Mouse (Mus musculus) MEL (cell line): ENCODE data around the gene Grm1. TPM values are rescaled to one million over a fixed set of nuclear protein-coding genes. Genes with fewer than 3 reads are reported as not detected.

ENCODE experiments used
- DNase-seq: peaks from one replicate; pipeline ENCODE4 v3.0.0; 2011; ENCODE audit warnings: low read depth, low spot score
- H3K27ac ChIP-seq: 2 replicates; pipeline ENCODE4 v1.5.1; 2012; ENCODE audit warnings: low read depth, mild to moderate bottlenecking, control low read depth, low read length, moderate library complexity; ENCODE audit not compliant: control insufficient read depth
- H3K27me3 ChIP-seq, 2 experiments: fragments of 150-350 bp in 1 of 2; sonication (generic) in 1 of 2; 2 replicates each; pipeline ENCODE4 v1.6.1; 2012; ENCODE audit warnings: low read length in 2 of 2, mild to moderate bottlenecking in 2 of 2, improper control_type of control experiment in 1 of 2, moderate library complexity in 1 of 2; ENCODE audit not compliant: insufficient read depth in 2 of 2, control insufficient read depth in 1 of 2
- H3K36me3 ChIP-seq, 2 experiments: 2 replicates each; pipeline ENCODE4 v1.6.1; 2012 to 2014; ENCODE audit warnings: low read length in 2 of 2, improper control_type of control experiment in 1 of 2, inconsistent platforms in 1 of 2, mild to moderate bottlenecking in 1 of 2; ENCODE audit not compliant: insufficient read depth in 2 of 2, control insufficient read depth in 1 of 2
- H3K4me1 ChIP-seq, 2 experiments: fragments of 150-350 bp in 1 of 2; sonication (generic) in 1 of 2; 2 replicates each; pipeline ENCODE4 v1.6.1; 2012; ENCODE audit warnings: low read length in 2 of 2, improper control_type of control experiment in 1 of 2, mild to moderate bottlenecking in 1 of 2; ENCODE audit not compliant: insufficient read depth in 2 of 2, control insufficient read depth in 1 of 2
- H3K4me3 ChIP-seq, 2 experiments: fragments of 150-350 bp in 1 of 2; sonication (generic) in 1 of 2; 2 replicates each; pipeline ENCODE4 v1.5.1; 2012; ENCODE audit warnings: low read depth in 2 of 2, low read length in 2 of 2, mild to moderate bottlenecking in 2 of 2, moderate library complexity in 2 of 2, control low read depth in 1 of 2, improper control_type of control experiment in 1 of 2; ENCODE audit not compliant: control insufficient read depth in 1 of 2, insufficient read depth in 1 of 2
- H3K79me2 ChIP-seq: 2 replicates; pipeline ENCODE4 v1.6.1; 2012; ENCODE audit warnings: mild to moderate bottlenecking, low read length, moderate library complexity; ENCODE audit not compliant: control insufficient read depth, poor library complexity, insufficient read depth
- H3K9ac ChIP-seq: 2 replicates; pipeline ENCODE4 v1.6.1; 2012; ENCODE audit warnings: low read depth, mild to moderate bottlenecking, control low read depth, low read length, moderate library complexity; ENCODE audit not compliant: control insufficient read depth, poor library complexity, severe bottlenecking
- H3K9me3 ChIP-seq: fragments of 150-350 bp; sonication (generic); replicated peaks from 2 replicates; pipeline ENCODE4 v1.6.1; 2012; ENCODE audit warnings: mild to moderate bottlenecking, low read length, improper control_type of control experiment, moderate library complexity; ENCODE audit not compliant: insufficient read depth
- BHLHE40 ChIP-seq: IDR thresholded peaks from 2 replicates; pipeline ENCODE4 v1.6.1; 2012; ENCODE audit warnings: low read depth, mild to moderate bottlenecking, inconsistent platforms, low read length, improper control_type of control experiment, borderline replicate concordance
- CTCF ChIP-seq, 3 experiments: IDR thresholded peaks in 2 of 3; conservative IDR thresholded peaks in 1 of 3; 2 replicates each; pipeline ENCODE4 v1.5.1; 2011 to 2012; ENCODE audit warnings: low read length in 3 of 3, low read depth in 2 of 3, mild to moderate bottlenecking in 2 of 3, improper control_type of control experiment in 1 of 3, inconsistent platforms in 1 of 3, mixed read lengths in 1 of 3, moderate library complexity in 1 of 3; ENCODE audit not compliant: control insufficient read depth in 1 of 3, insufficient read depth in 1 of 3, poor library complexity in 1 of 3, severe bottlenecking in 1 of 3
- EP300 ChIP-seq, 2 experiments: IDR thresholded peaks; 2 replicates each; pipeline ENCODE4 v1.6.1; 2011; ENCODE audit warnings: improper control_type of control experiment in 2 of 2, low read length in 2 of 2, low read depth in 1 of 2, mild to moderate bottlenecking in 1 of 2
- ETS1 ChIP-seq: IDR thresholded peaks from 2 replicates; pipeline ENCODE4 v1.6.1; 2012; ENCODE audit warnings: low read depth, mild to moderate bottlenecking, inconsistent platforms, low read length, improper control_type of control experiment, moderate library complexity
- GATA1 ChIP-seq: IDR thresholded peaks from 2 replicates; pipeline ENCODE4 v1.6.1; 2011; ENCODE audit warnings: low read depth, low read length, improper control_type of control experiment
- MAX ChIP-seq: IDR thresholded peaks from 2 replicates; pipeline ENCODE4 v1.6.1; 2011; ENCODE audit warnings: low read length, improper control_type of control experiment
- MYC ChIP-seq: IDR thresholded peaks from 2 replicates; pipeline ENCODE4 v1.6.1; 2011; ENCODE audit warnings: low read depth, mild to moderate bottlenecking, low read length, improper control_type of control experiment, moderate library complexity
- RAD21 ChIP-seq: IDR thresholded peaks from 2 replicates; pipeline ENCODE4 v1.6.1; 2011; ENCODE audit warnings: mild to moderate bottlenecking, low read depth, low read length, improper control_type of control experiment
- RCOR1 ChIP-seq: IDR thresholded peaks from 2 replicates; pipeline ENCODE4 v1.6.1; 2012; ENCODE audit warnings: low read depth, mild to moderate bottlenecking, inconsistent platforms, low read length, improper control_type of control experiment
- USF2 ChIP-seq, 2 experiments: IDR thresholded peaks; 2 replicates each; pipeline ENCODE4 v1.6.1; 2011 to 2012; ENCODE audit warnings: improper control_type of control experiment in 2 of 2, low read length in 2 of 2, borderline replicate concordance in 1 of 2, inconsistent platforms in 1 of 2, low read depth in 1 of 2, mild to moderate bottlenecking in 1 of 2; ENCODE audit not compliant: insufficient read depth in 1 of 2
- ZC3H11A ChIP-seq: IDR thresholded peaks from 2 replicates; pipeline ENCODE4 v1.6.1; 2012; ENCODE audit warnings: low read depth, mild to moderate bottlenecking, inconsistent platforms, low read length, improper control_type of control experiment
- ZMIZ1 ChIP-seq: IDR thresholded peaks from 2 replicates; pipeline ENCODE4 v1.6.1; 2012; ENCODE audit warnings: low read depth, mild to moderate bottlenecking, inconsistent platforms, low read length, improper control_type of control experiment, moderate library complexity
- ZNF384 ChIP-seq: IDR thresholded peaks from 2 replicates; pipeline ENCODE4 v1.6.1; 2012; ENCODE audit warnings: low read depth, mild to moderate bottlenecking, inconsistent platforms, low read length, improper control_type of control experiment
- polyA plus RNA-seq, 2 experiments: library from polyadenylated mRNA; stranded (reverse) in 1 of 2; unstranded in 1 of 2; fragments of >175 nt in 1 of 2; fragments of >200 nt in 1 of 2; gene quantifications; 2 replicates each; pipeline versions ENCODE4 v1.2.1 to v1.2.4; 2012; ENCODE audit warnings: low replicate concordance in 2 of 2, low read depth in 1 of 2; ENCODE audit not compliant: insufficient read length in 2 of 2, insufficient read depth in 1 of 2, missing spikeins in 1 of 2
- total RNA-seq: library from RNA; depleted of rRNA; stranded (reverse); fragments of 300-350 nt; gene quantifications from 2 replicates; pipeline ENCODE4 v1.2.3, GENCODE M21; 2012

Grm1 gene
- total and polyA plus RNA-seq, 3 experiments, result not detected

DNA sequence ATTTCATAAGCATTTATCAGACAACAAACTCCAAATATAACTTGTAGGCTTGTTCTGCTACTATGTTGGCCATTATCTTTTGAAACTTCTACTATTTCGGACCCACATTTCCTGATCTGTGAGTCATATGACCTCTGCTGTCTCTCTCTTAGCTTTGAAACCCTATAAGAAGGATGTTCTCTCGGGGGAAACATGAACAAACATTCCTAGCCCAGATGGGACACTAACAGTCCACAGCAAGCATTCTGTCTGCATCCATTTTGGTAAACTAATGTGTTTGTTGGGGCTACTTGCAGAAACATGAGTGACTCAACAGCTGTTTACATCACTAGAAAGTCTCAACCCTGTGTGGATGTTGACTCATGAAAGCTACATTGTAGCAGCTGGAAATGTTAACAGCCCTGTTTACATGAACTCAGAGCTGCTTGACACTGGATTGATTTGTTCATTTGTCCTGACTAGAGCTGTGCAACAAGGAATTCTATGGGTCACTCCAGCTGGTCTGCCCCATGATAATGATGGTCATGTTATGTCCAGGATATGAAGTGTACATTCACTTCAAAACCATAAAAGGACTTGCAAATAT, 267.4 kb downstream of the Grm1 start:
- H3K9ac ChIP-seq, result no peak overlapping the region
- no peak overlapping the region for H3K4me3 ChIP-seq
- H3K27ac ChIP-seq, result no peak overlapping the region
- no peaks in the 10 kb centered on the region for H3K9me3 ChIP-seq
- TF ChIP-seq MAX, result no peak
- TF ChIP-seq MYC, result no peak
- no peak for TF ChIP-seq USF2 (IDR thresholded peaks at IDR 0.05; ENCODE audit: borderline replicate concordance in 1 of 2, insufficient read depth in 1 of 2, low read depth in 1 of 2, low read length in 2 of 2)
- no peak for TF ChIP-seq CTCF (IDR thresholded peaks at IDR 0.05 in 2 of 3, conservative IDR thresholded peaks at IDR 0.05 in 1 of 3; ENCODE audit: control insufficient read depth in 1 of 3, insufficient read depth in 1 of 3, low read depth in 2 of 3, low read length in 3 of 3, poor library complexity in 1 of 3, severe bottlenecking in 1 of 3)
- no peak for TF ChIP-seq BHLHE40
- no peak for TF ChIP-seq ZC3H11A
- TF ChIP-seq ZMIZ1, result no peak
- no peak for TF ChIP-seq RAD21
- H3K79me2 ChIP-seq, result no peaks in the 10 kb centered on the region
- no peak for DNase-seq
- H3K36me3 ChIP-seq, result no peaks in the 10 kb centered on the region
- no peaks in the 10 kb centered on the region; a peak in 2 of 4 replicates for H3K27me3 ChIP-seq
- peaks cover 0 to 2% of the 10 kb centered on the region in 2 experiments; a peak in 1 of 4 replicates for H3K4me1 ChIP-seq

- Histone ChIP-seq H3K9me3 (no peaks in the 10 kb centered on the region), H3K36me3 (no peaks in the 10 kb centered on the region), H3K27ac (no peak overlapping the region), H3K4me3 (no peak overlapping the region), H3K79me2 (no peaks in the 10 kb centered on the region), H3K9ac (no peak overlapping the region), H3K27me3 (no peaks in the 10 kb centered on the region; a peak in 1 of 4 replicates), H3K4me1 (peaks cover 0 to 2% of the 10 kb centered on the region in 2 experiments; a peak in 1 of 4 replicates)
- peak; percentile 71 for DNase-seq
- no peak for TF ChIP-seq RAD21
- no peak for TF ChIP-seq ZNF384
- peak; percentile 22 to 41; a peak in 1 of 4 replicates for TF ChIP-seq EP300 (IDR thresholded peaks at IDR 0.05; ENCODE audit: low read depth in 1 of 2, low read length in 2 of 2)
- no peak for TF ChIP-seq ETS1
- TF ChIP-seq GATA1, result 0 out of 2 replicates have a peak, but pooled peaks have one; percentile 11
- TF ChIP-seq RCOR1, result peak; percentile 14; the same call in 1 of the 2 replicates
Measured at GRCm38 (mm10) chr10:10812750-10813711, 269.1 kb downstream of the Grm1 start.
